Comparison of ENCODE assay signal across 7 mouse cellular contexts in the genomic region with DNA sequence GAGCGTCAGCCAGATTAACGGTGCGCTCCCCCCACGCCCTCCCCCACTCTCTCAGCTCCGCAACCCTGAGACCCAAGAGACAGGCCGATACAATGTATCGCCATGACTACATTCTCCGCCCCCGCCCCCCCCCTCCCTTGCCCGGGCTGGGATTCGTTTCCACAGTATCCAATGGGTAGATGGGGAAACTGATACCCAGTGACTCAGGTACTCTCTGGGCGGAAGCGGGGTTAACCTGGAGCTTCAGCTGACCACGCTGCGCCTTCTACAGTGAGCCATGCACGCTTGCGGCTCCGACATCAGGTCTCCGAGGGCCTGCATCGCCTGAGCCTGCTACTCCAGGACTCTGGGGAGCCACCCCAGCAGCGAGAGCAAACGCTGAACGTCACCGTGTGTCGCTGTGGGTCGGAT. TPM values are rescaled to one million over a fixed set of nuclear protein-coding genes. Genes with fewer than 3 reads are reported as not detected.
DNase-seq lines count a peak whose midpoint lies in the region; ATAC-seq and TF ChIP-seq lines count a peak whose summit lies in the region.

No protein-coding gene starts in this region.

- H3K4me2 ChIP-seq in forebrain, embryonic 15.5 days (replicated peaks), result peak overlapping the region; percentile 43
- peak overlapping the region; percentile 27 for H3K4me2 ChIP-seq in liver, embryonic 12.5 days

- no peak; the same call in 1 of the 2 replicates for ATAC-seq in forebrain, embryonic 15.5 days (replicated peaks)
- ATAC-seq in liver, embryonic 12.5 days, result no peak

- TF ChIP-seq POLR2A in testis, adult 2 months (IDR thresholded peaks at IDR 0.05; ENCODE audit: control insufficient read depth, low read depth, low read length), result no peak

- H3K9ac ChIP-seq in forebrain, embryonic 15.5 days (replicated peaks), result peak overlapping the region; percentile 30; the same call in 1 of the 2 replicates
- H3K9ac ChIP-seq in liver, embryonic 12.5 days, result no peak overlapping the region

- H3K9me3 ChIP-seq in forebrain, embryonic 15.5 days, result 0 out of 2 replicates have a peak, but pooled peaks cover 3% of the 10 kb centered on the region
- H3K9me3 ChIP-seq in liver, embryonic 12.5 days (replicated peaks), result no peaks in the 10 kb centered on the region

- peaks cover 10% of the 10 kb centered on the region for H3K4me1 ChIP-seq in testis, adult 2 months (ENCODE audit: control insufficient read depth, insufficient read depth, low read length)
- H3K4me1 ChIP-seq in forebrain, embryonic 15.5 days, result 0 out of 2 replicates have a peak, but pooled peaks cover 5% of the 10 kb centered on the region
- peaks cover 12% of the 10 kb centered on the region for H3K4me1 ChIP-seq in liver, embryonic 12.5 days

- TF ChIP-seq CTCF in testis, adult 2 months (IDR thresholded peaks at IDR 0.05; ENCODE audit: control insufficient read depth, insufficient read depth, insufficient replicate concordance, low read depth, low read length), result no peak

- H3K36me3 ChIP-seq in testis, adult 2 months (ENCODE audit: control insufficient read depth, insufficient read depth, low read length), result no peaks in the 10 kb centered on the region
- no peaks in the 10 kb centered on the region for H3K36me3 ChIP-seq in forebrain, embryonic 15.5 days
- H3K36me3 ChIP-seq in liver, embryonic 12.5 days, result no peaks in the 10 kb centered on the region

- peak overlapping the region; percentile 55 for H3K4me3 ChIP-seq in testis, adult 2 months (ENCODE audit: control insufficient read depth, low read depth, low read length)
- peak overlapping the region; percentile 27 for H3K4me3 ChIP-seq in forebrain, embryonic 15.5 days
- H3K4me3 ChIP-seq in liver, embryonic 12.5 days, result 0 out of 2 replicates have a peak overlapping the region, but pooled peaks have one; percentile 7

- no peak overlapping the region for H3K27ac ChIP-seq in testis, adult 2 months (ENCODE audit: control insufficient read depth, insufficient read depth, low read depth, low read length)
- no peak overlapping the region for H3K27ac ChIP-seq in forebrain, embryonic 15.5 days (replicated peaks)
- H3K27ac ChIP-seq in liver, embryonic 12.5 days, result no peak overlapping the region

- no peak for DNase-seq in testis, postnatal 10 days (ENCODE audit: low spot score)
- no peak for DNase-seq in urinary bladder, adult 18-20 months (ENCODE audit: low spot score in 2 of 2)
- no peak for DNase-seq in cerebellum, postnatal 10 days
- no peak for DNase-seq in layer of hippocampus, postnatal 36 days

- 56% methylated on average over 26 of the region's 26 CpGs for WGBS in forebrain, embryonic 15.5 days
- 62% methylated on average over 26 of the region's 26 CpGs for WGBS in liver, embryonic 12.5 days (ENCODE audit: insufficient replicate concordance)

- no peaks in the 10 kb centered on the region for H3K27me3 ChIP-seq in testis, adult 2 months (ENCODE audit: control insufficient read depth, insufficient read depth, low read length)
- no peaks in the 10 kb centered on the region for H3K27me3 ChIP-seq in forebrain, embryonic 15.5 days
- peaks cover 44% of the 10 kb centered on the region for H3K27me3 ChIP-seq in liver, embryonic 12.5 days (replicated peaks)

RNA-seq across cellular contexts. Expression of gene Cdh15, which starts 17.0 kb away (rescaled TPM):
- 0.12 and 0.14 TPM in 2 replicates for polyA plus RNA-seq in testis, adult 2 months (2012; rRNA removed)
- polyA plus RNA-seq in forebrain, embryonic 15.5 days (2015; fragmentation: Nextera tagmentation; extraction: Ambion mirVana), result 1.2 TPM in 2 replicates
- polyA plus RNA-seq in liver, embryonic 12.5 days (2016; fragmentation: Nextera tagmentation; extraction: Ambion mirVana), result 0.17 and 0.66 TPM in 2 replicates
- total RNA-seq in layer of hippocampus, postnatal 36 days (2021), result 1 to 10 TPM in 1 of 2 experiments, under 1 TPM in 1; 0.88 to 1.2 TPM
